Mouse (Mus musculus) forelimb bud, embryonic 11.5 days (tissue): ENCODE results near the gene Eif4a3.
"Not testable (repeated sequence)": the region's sequence is repeated elsewhere in the genome, so short reads cannot be mapped to it uniquely, and the experiment has no call there.

Experiments
- DNase-seq: peaks from one replicate; pipeline ENCODE4 v3.0.0-alpha.2; 2012; ENCODE audit warnings: low read depth, low spot score

Eif4a3 gene

GRCm38 (mm10) chr11:119245543-119245942, 54.3 kb downstream of the Eif4a3 start:
- DNase-seq: not testable (repeated sequence)

- DNase-seq: no peak
Observed at GRCm38 (mm10) chr11:119239480-119239879, 60.4 kb downstream of the Eif4a3 start.
